ENCODE assay signal across 8 mouse cellular contexts in genomic region chr17:46084091-46084501, GRCm38 (mm10). TPM values are rescaled to one million over a fixed set of nuclear protein-coding genes. Genes with fewer than 3 reads are reported as not detected.
DNase-seq lines count a peak whose midpoint lies in the region; ATAC-seq and TF ChIP-seq lines count a peak whose summit lies in the region.

No protein-coding gene starts in this region.

- TF ChIP-seq CTCF in hindbrain, postnatal 0 days (IDR thresholded peaks at IDR 0.05; ENCODE audit: low read depth) = no peak; the same call in 1 of the 2 replicates

- H3K4me2 ChIP-seq in hindbrain, postnatal 0 days (ENCODE audit: low read depth, low read length) = peak overlapping the region; percentile 44

- peak overlapping the region; percentile 3; the same call in 1 of the 2 replicates for H3K4me3 ChIP-seq in hindbrain, postnatal 0 days (ENCODE audit: low read length)

- WGBS in hindbrain, postnatal 0 days = 10% methylated on average over 10 of the region's 10 CpGs

- H3K4me1 ChIP-seq in hindbrain, postnatal 0 days (ENCODE audit: insufficient read depth, low read length) = peaks cover 4% of the 10 kb centered on the region; the same call in 1 of the 2 replicates

- no peaks in the 10 kb centered on the region for H3K9me3 ChIP-seq in hindbrain, postnatal 0 days (ENCODE audit: low read length)

- ATAC-seq in hindbrain, postnatal 0 days = peak; percentile 91

- 0 out of 2 replicates have a peak overlapping the region, but pooled peaks have one; percentile 0 for H3K9ac ChIP-seq in hindbrain, postnatal 0 days (replicated peaks; ENCODE audit: low read length)

- intact Hi-C loops in gastrocnemius, postnatal 36 days (cut with DNase I) = no loop called here

- peak overlapping the region; percentile 54; the same call in 1 of the 2 replicates for H3K27ac ChIP-seq in hindbrain, postnatal 0 days

- no peaks in the 10 kb centered on the region for H3K36me3 ChIP-seq in hindbrain, postnatal 0 days (ENCODE audit: insufficient read depth, low read length)

- no peaks in the 10 kb centered on the region for H3K27me3 ChIP-seq in hindbrain, postnatal 0 days (ENCODE audit: insufficient read depth, low read length)

- DNase-seq in NIH3T3 (ENCODE audit: low read depth) = peak; percentile 87
- peak; percentile 14 to 52 for DNase-seq in cerebellum, postnatal 36 days
- DNase-seq in gastrocnemius, postnatal 36 days = peak; percentile 65 to 77
- DNase-seq in hindbrain, postnatal 0 days (ENCODE audit: low spot score) = peak; percentile 94
- peak; percentile 27 for DNase-seq in left cerebral cortex, adult 11 months (ENCODE audit: low spot score)
- DNase-seq in lung, postnatal 14 days = peak; percentile 96
- DNase-seq in right cerebral cortex, postnatal 25 days = peak; percentile 61
- DNase-seq in c-Kit-positive CD71-positive TER-119-positive erythroid progenitor cells, embryonic 14.5 days (ENCODE audit: low spot score) = no peak

RNA-seq across cellular contexts. Expression of gene Mrps18a, which starts 26.7 kb away (rescaled TPM):
- total RNA-seq in gastrocnemius, postnatal 36 days (2021) = 10 to 100 TPM; 78.0 to 84.1 TPM
- total RNA-seq in hindbrain, postnatal 0 days (2014; rRNA removed) = 62.8 and 67.1 TPM in 2 replicates
- polyA plus RNA-seq in hindbrain, postnatal 0 days (2015; fragmentation: Nextera tagmentation; extraction: Ambion mirVana) = 165 and 169 TPM in 2 replicates

RNA-seq across cellular contexts. Expression of gene Vegfa, which starts 51.9 kb away (rescaled TPM):
- total RNA-seq in gastrocnemius, postnatal 36 days (2021) = 100 to 1,000 TPM; 137 to 152 TPM
- 89.5 and 89.6 TPM in 2 replicates for total RNA-seq in hindbrain, postnatal 0 days (2014; rRNA removed)
- polyA plus RNA-seq in hindbrain, postnatal 0 days (2015; fragmentation: Nextera tagmentation; extraction: Ambion mirVana) = 4.1 and 4.8 TPM in 2 replicates

RNA-seq across cellular contexts. Expression of gene Rsph9, which starts 59.9 kb away (rescaled TPM):
- total RNA-seq in gastrocnemius, postnatal 36 days (2021) = under 1 TPM; 0.28 to 0.54 TPM
- 50.7 and 54.3 TPM in 2 replicates for total RNA-seq in hindbrain, postnatal 0 days (2014; rRNA removed)
- polyA plus RNA-seq in hindbrain, postnatal 0 days (2015; fragmentation: Nextera tagmentation; extraction: Ambion mirVana) = 74.7 and 80.0 TPM in 2 replicates

Comparison
In these comparisons a context has a peak if more than half of its experiments do, and no peak if none do; other contexts are left out.
1. RNA of gene Rsph9, which starts 59.9 kb away (total RNA-seq): 50.7 to 54.3 TPM in hindbrain, postnatal 0 days; 0.28 to 0.54 TPM in gastrocnemius, postnatal 36 days; every median in the first group is over 10 times any median in the second.